Mouse (Mus musculus): Measurements from ENCODE around the gene Platr17.
"Not testable (repeated sequence)": the region's sequence is repeated elsewhere in the genome, so short reads cannot be mapped to it uniquely, and the experiment has no call there.

DNA sequence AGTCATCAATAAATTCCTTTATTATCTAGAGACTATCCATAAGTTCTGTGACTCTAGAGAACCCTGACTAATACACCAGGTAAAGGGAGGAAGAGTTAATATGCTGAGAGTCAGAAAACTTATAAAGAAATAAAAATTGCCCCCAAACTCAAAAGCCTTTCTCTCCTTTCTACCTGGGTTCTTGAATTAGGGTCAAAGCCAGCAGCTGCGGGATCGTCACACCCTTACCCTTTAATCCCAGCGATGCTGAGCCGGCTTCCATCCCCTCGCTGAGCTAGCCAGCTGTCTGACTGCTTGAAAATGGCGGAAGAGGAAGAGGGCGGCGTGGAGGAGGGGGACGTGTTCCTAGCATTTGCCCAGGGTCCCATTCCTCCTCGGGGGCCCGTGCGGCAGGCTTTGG is 31.4 kb upstream of the Platr17 start, which contains the start of gene Gm7029:
- not testable (repeated sequence) for TF ChIP-seq POLR2AphosphoS5 (IDR thresholded peaks at IDR 0.05; ENCODE audit: insufficient replicate concordance, low read depth, low read length); CTCF (IDR thresholded peaks at IDR 0.05; ENCODE audit: low read depth, low read length); GATA1 (IDR thresholded peaks at IDR 0.05; ENCODE audit: borderline replicate concordance, low read length)
